Mouse (Mus musculus): ENCODE measurements at regions not wholly inside any gene's neighbourhood (a gene's known extent, or its start where the extent isn't known, plus 50 kb on each side); places are given as distances from the start of the nearest gene placed in this dataset.

GRCm38 (mm10) chr5:126036686-126037085, 505.1 kb downstream of the Tmem132b start:
- Histone ChIP-seq H3K4me3 (replicated peaks; ENCODE audit: control insufficient read depth, low read depth, low read length) (no peak overlapping the region), H3K27ac (ENCODE audit: control insufficient read depth, insufficient read depth, low read depth, low read length, poor library complexity) (no peak overlapping the region), H3K4me1 (ENCODE audit: control insufficient read depth, insufficient read depth, low read length) (no peaks in the 10 kb centered on the region)
- TF ChIP-seq POLR2A (IDR thresholded peaks at IDR 0.05; ENCODE audit: borderline replicate concordance, control insufficient read depth, low read depth, low read length) = no peak
- no peak for TF ChIP-seq CTCF (IDR thresholded peaks at IDR 0.05; ENCODE audit: control insufficient read depth, insufficient read depth, low read length)
- WGBS = 30% methylated on average over 1 of the region's 1 CpGs

- Histone ChIP-seq H3K4me3 (replicated peaks; ENCODE audit: control insufficient read depth, low read depth, low read length) (no peak overlapping the region), H3K4me1 (ENCODE audit: control insufficient read depth, insufficient read depth, low read length) (no peaks in the 10 kb centered on the region), H3K27ac (ENCODE audit: control insufficient read depth, insufficient read depth, low read depth, low read length, poor library complexity) (no peak overlapping the region)
- WGBS = 69% methylated on average over 3 of the region's 3 CpGs
- TF ChIP-seq POLR2A (IDR thresholded peaks at IDR 0.05; ENCODE audit: borderline replicate concordance, control insufficient read depth, low read depth, low read length) (no peak), CTCF (IDR thresholded peaks at IDR 0.05; ENCODE audit: control insufficient read depth, insufficient read depth, low read length) (no peak)
Observed at GRCm38 (mm10) chr5:126045761-126046160, 514.2 kb downstream of the Tmem132b start.

GRCm38 (mm10) chr5:126063644-126064043, 532.1 kb downstream of the Tmem132b start:
- TF ChIP-seq POLR2A (IDR thresholded peaks at IDR 0.05; ENCODE audit: borderline replicate concordance, control insufficient read depth, low read depth, low read length) (no peak), CTCF (IDR thresholded peaks at IDR 0.05; ENCODE audit: control insufficient read depth, insufficient read depth, low read length) (no peak)
- Histone ChIP-seq H3K27ac (ENCODE audit: control insufficient read depth, insufficient read depth, low read depth, low read length, poor library complexity) (no peak overlapping the region), H3K4me1 (ENCODE audit: control insufficient read depth, insufficient read depth, low read length) (no peaks in the 10 kb centered on the region), H3K4me3 (replicated peaks; ENCODE audit: control insufficient read depth, low read depth, low read length) (no peak overlapping the region)

GRCm38 (mm10) chr5:126079281-126079838, 547.8 kb downstream of the Tmem132b start:
- 46% methylated on average over 7 of the region's 7 CpGs for WGBS
- H3K4me3 ChIP-seq (replicated peaks; ENCODE audit: control insufficient read depth, low read depth, low read length) = no peak overlapping the region
- no peaks in the 10 kb centered on the region for H3K4me1 ChIP-seq (ENCODE audit: control insufficient read depth, insufficient read depth, low read length)
- H3K27ac ChIP-seq (ENCODE audit: control insufficient read depth, insufficient read depth, low read depth, low read length, poor library complexity) = no peak overlapping the region
- TF ChIP-seq POLR2A (IDR thresholded peaks at IDR 0.05; ENCODE audit: borderline replicate concordance, control insufficient read depth, low read depth, low read length) (no peak), CTCF (IDR thresholded peaks at IDR 0.05; ENCODE audit: control insufficient read depth, insufficient read depth, low read length) (no peak)

GRCm38 (mm10) chr5:126088251-126088914, 556.8 kb downstream of the Tmem132b start:
- TF ChIP-seq POLR2A (IDR thresholded peaks at IDR 0.05; ENCODE audit: borderline replicate concordance, control insufficient read depth, low read depth, low read length) = no peak
- no peak for TF ChIP-seq CTCF (IDR thresholded peaks at IDR 0.05; ENCODE audit: control insufficient read depth, insufficient read depth, low read length)
- Histone ChIP-seq H3K4me3 (replicated peaks; ENCODE audit: control insufficient read depth, low read depth, low read length) (no peak overlapping the region), H3K27ac (ENCODE audit: control insufficient read depth, insufficient read depth, low read depth, low read length, poor library complexity) (no peak overlapping the region), H3K4me1 (ENCODE audit: control insufficient read depth, insufficient read depth, low read length) (no peaks in the 10 kb centered on the region)
- 68% methylated on average over 4 of the region's 4 CpGs for WGBS

GRCm38 (mm10) chr5:126093196-126093595, 561.6 kb downstream of the Tmem132b start:
- no peaks in the 10 kb centered on the region for H3K4me1 ChIP-seq (ENCODE audit: control insufficient read depth, insufficient read depth, low read length)
- H3K4me3 ChIP-seq (replicated peaks; ENCODE audit: control insufficient read depth, low read depth, low read length) = no peak overlapping the region
- TF ChIP-seq CTCF (IDR thresholded peaks at IDR 0.05; ENCODE audit: control insufficient read depth, insufficient read depth, low read length) = no peak
- 60% methylated on average over 5 of the region's 5 CpGs for WGBS
- H3K27ac ChIP-seq (ENCODE audit: control insufficient read depth, insufficient read depth, low read depth, low read length, poor library complexity) = no peak overlapping the region

GRCm38 (mm10) chr5:126096616-126097261, 565.2 kb downstream of the Tmem132b start:
- Histone ChIP-seq H3K27ac (ENCODE audit: control insufficient read depth, insufficient read depth, low read depth, low read length, poor library complexity) (no peak overlapping the region), H3K4me1 (ENCODE audit: control insufficient read depth, insufficient read depth, low read length) (no peaks in the 10 kb centered on the region), H3K4me3 (replicated peaks; ENCODE audit: control insufficient read depth, low read depth, low read length) (no peak overlapping the region)
- 68% methylated on average over 6 of the region's 6 CpGs for WGBS
- TF ChIP-seq POLR2A (IDR thresholded peaks at IDR 0.05; ENCODE audit: borderline replicate concordance, control insufficient read depth, low read depth, low read length) (no peak), CTCF (IDR thresholded peaks at IDR 0.05; ENCODE audit: control insufficient read depth, insufficient read depth, low read length) (no peak)

GRCm38 (mm10) chr5:126097262-126097628, 565.7 kb downstream of the Tmem132b start:
- H3K27ac ChIP-seq (ENCODE audit: control insufficient read depth, insufficient read depth, low read depth, low read length, poor library complexity) = no peak overlapping the region
- TF ChIP-seq CTCF (IDR thresholded peaks at IDR 0.05; ENCODE audit: control insufficient read depth, insufficient read depth, low read length) (no peak), POLR2A (IDR thresholded peaks at IDR 0.05; ENCODE audit: borderline replicate concordance, control insufficient read depth, low read depth, low read length) (no peak)
- H3K4me1 ChIP-seq (ENCODE audit: control insufficient read depth, insufficient read depth, low read length) = no peaks in the 10 kb centered on the region
- H3K4me3 ChIP-seq (replicated peaks; ENCODE audit: control insufficient read depth, low read depth, low read length) = no peak overlapping the region

Data from bone marrow, adult 2 months (tissue).